Mouse (Mus musculus) liver, adult 2 months (tissue): ENCODE results near the gene Dnm3. TPM values are rescaled to one million over a fixed set of nuclear protein-coding genes. Genes with fewer than 3 reads are reported as not detected.

Source experiments
- DNase-seq: peaks from one replicate; pipeline ENCODE4 v3.0.0-alpha.2; 2011; ENCODE audit warnings: low read depth, low spot score; ENCODE audit errors: extremely low read depth
- H3K27ac ChIP-seq: fragments of 200-500 bp; replicated peaks from 2 replicates; pipeline ENCODE4 v1.5.1; 2012; ENCODE audit warnings: low read depth, mild to moderate bottlenecking, control low read depth, inconsistent platforms, low read length; ENCODE audit not compliant: insufficient read depth
- H3K27me3 ChIP-seq: fragments of 200-500 bp; 2 replicates; pipeline ENCODE4 v1.6.1; 2012; ENCODE audit warnings: mild to moderate bottlenecking, moderate library complexity, low read length, inconsistent platforms; ENCODE audit not compliant: control insufficient read depth, insufficient read depth
- H3K36me3 ChIP-seq: fragments of 200-500 bp; 2 replicates; pipeline ENCODE4 v1.6.1; 2012; ENCODE audit warnings: low read length, inconsistent platforms; ENCODE audit not compliant: control insufficient read depth, insufficient read depth
- H3K4me1 ChIP-seq: fragments of 200-500 bp; 2 replicates; pipeline ENCODE4 v1.6.1; 2011; ENCODE audit warnings: low read length; ENCODE audit not compliant: control insufficient read depth, insufficient read depth
- H3K4me3 ChIP-seq: fragments of 200-500 bp; 2 replicates; pipeline ENCODE4 v1.5.1; 2011; ENCODE audit warnings: low read depth, mild to moderate bottlenecking, control low read depth, low read length, moderate library complexity; ENCODE audit not compliant: insufficient read depth
- H3K79me2 ChIP-seq: fragments of 200-500 bp; 2 replicates; pipeline ENCODE4 v1.6.1; 2012; ENCODE audit warnings: inconsistent platforms, mild to moderate bottlenecking, low read length, moderate library complexity; ENCODE audit not compliant: control insufficient read depth, insufficient read depth
- H3K9ac ChIP-seq: fragments of 200-500 bp; 2 replicates; pipeline ENCODE4 v1.6.1; 2012; ENCODE audit warnings: low read depth, mild to moderate bottlenecking, control low read depth, inconsistent platforms, low read length
- CTCF ChIP-seq: fragments of 200-500 bp; IDR thresholded peaks from 2 replicates; pipeline ENCODE4 v1.5.1; 2011; ENCODE audit warnings: low read depth, low read length, control low read depth
- POLR2A ChIP-seq: fragments of 200-500 bp; IDR thresholded peaks from 2 replicates; pipeline ENCODE4 v1.6.1; 2011; ENCODE audit warnings: low read length, control low read depth; ENCODE audit not compliant: insufficient read depth; ENCODE audit errors: extremely low read depth
- WGBS: fragments of 180-500 bp; shearing (Covaris S2); methylation state at CpG from one replicate; pipeline ENCODE4 v1.1.7; 2018; 5-methylcytosine and 5-hydroxymethylcytosine counted together
- polyA plus RNA-seq: library from polyadenylated mRNA; depleted of rRNA; stranded (reverse); fragments of >200 nt; gene quantifications from 2 replicates; pipeline ENCODE4 v1.2.3, GENCODE M21; 2012
- total RNA-seq: library from RNA; depleted of rRNA; stranded (reverse); fragments of >200 nt; gene quantifications from 2 replicates; pipeline ENCODE4 v1.2.3, GENCODE M21; 2014

The Dnm3 gene
- total and polyA plus RNA-seq, 2 experiments = 0.46 to 0.60 TPM

- Histone ChIP-seq H3K36me3 (no peaks in the 10 kb centered on the region), H3K4me1 (peaks cover 1% of the 10 kb centered on the region; the same call in 1 of the 2 replicates), H3K27ac (no peak overlapping the region; the same call in 1 of the 2 replicates), H3K4me3 (no peak overlapping the region), H3K27me3 (no peaks in the 10 kb centered on the region), H3K9ac (no peak overlapping the region), H3K79me2 (no peaks in the 10 kb centered on the region)
- TF ChIP-seq POLR2A = no peak
- WGBS = 78% methylated on average over 9 of the region's 9 CpGs
- no peak for DNase-seq
Observed at GRCm38 (mm10) chr1:162039011-162039595, 438.7 kb downstream of the Dnm3 start.

GRCm38 (mm10) chr1:162038431-162038830 is 439.4 kb downstream of the Dnm3 start:
- WGBS = 70% methylated on average over 5 of the region's 5 CpGs
- Histone ChIP-seq H3K27ac (no peak overlapping the region), H3K4me3 (no peak overlapping the region), H3K9ac (no peak overlapping the region), H3K36me3 (no peaks in the 10 kb centered on the region), H3K27me3 (no peaks in the 10 kb centered on the region), H3K79me2 (no peaks in the 10 kb centered on the region), H3K4me1 (peaks cover 1% of the 10 kb centered on the region; the same call in 1 of the 2 replicates)
- no peak for DNase-seq
- TF ChIP-seq POLR2A (no peak), CTCF (no peak)

GRCm38 (mm10) chr1:162037968-162038421 is 439.8 kb downstream of the Dnm3 start:
- Histone ChIP-seq H3K36me3 (no peaks in the 10 kb centered on the region), H3K4me3 (no peak overlapping the region), H3K9ac (no peak overlapping the region), H3K27ac (no peak overlapping the region), H3K4me1 (peaks cover 1% of the 10 kb centered on the region; the same call in 1 of the 2 replicates), H3K27me3 (no peaks in the 10 kb centered on the region), H3K79me2 (no peaks in the 10 kb centered on the region)
- TF ChIP-seq POLR2A (no peak), CTCF (no peak)
- 54% methylated on average over 10 of the region's 10 CpGs for WGBS
- DNase-seq = peak; percentile 83

GRCm38 (mm10) chr1:162037185-162037765 is 440.6 kb downstream of the Dnm3 start:
- Histone ChIP-seq H3K79me2 (no peaks in the 10 kb centered on the region), H3K4me1 (peaks cover 1% of the 10 kb centered on the region; the same call in 1 of the 2 replicates), H3K27ac (peak overlapping the region; percentile 20), H3K36me3 (no peaks in the 10 kb centered on the region), H3K27me3 (no peaks in the 10 kb centered on the region), H3K4me3 (no peak overlapping the region), H3K9ac (no peak overlapping the region)
- TF ChIP-seq CTCF (no peak), POLR2A (no peak)
- DNase-seq = peak; percentile 32
- 55% methylated on average over 6 of the region's 6 CpGs for WGBS

GRCm38 (mm10) chr1:162036461-162036835 is 441.4 kb downstream of the Dnm3 start:
- H3K36me3 ChIP-seq = no peaks in the 10 kb centered on the region
- H3K27me3 ChIP-seq = no peaks in the 10 kb centered on the region
- no peak for DNase-seq
- no peak overlapping the region for H3K27ac ChIP-seq
- peaks cover 1% of the 10 kb centered on the region; the same call in 1 of the 2 replicates for H3K4me1 ChIP-seq
- no peak overlapping the region for H3K9ac ChIP-seq
- no peak overlapping the region for H3K4me3 ChIP-seq
- TF ChIP-seq POLR2A (no peak), CTCF (no peak)
- WGBS = 66% methylated on average over 5 of the region's 5 CpGs
- H3K79me2 ChIP-seq = no peaks in the 10 kb centered on the region

GRCm38 (mm10) chr1:162035800-162036460 is 441.9 kb downstream of the Dnm3 start:
- no peak overlapping the region for H3K9ac ChIP-seq
- H3K36me3 ChIP-seq = no peaks in the 10 kb centered on the region
- H3K4me3 ChIP-seq = no peak overlapping the region
- no peaks in the 10 kb centered on the region for H3K27me3 ChIP-seq
- TF ChIP-seq CTCF = no peak
- no peak for TF ChIP-seq POLR2A
- DNase-seq = no peak
- no peak overlapping the region for H3K27ac ChIP-seq
- H3K79me2 ChIP-seq = no peaks in the 10 kb centered on the region
- no peaks in the 10 kb centered on the region; the same call in 1 of the 2 replicates for H3K4me1 ChIP-seq
- 97% methylated on average over 6 of the region's 6 CpGs for WGBS
